Mouse (Mus musculus) kidney, postnatal 25 days (tissue): ENCODE results near the gene Gm14698.
"Not testable (repeated sequence)": the region's sequence is repeated elsewhere in the genome, so short reads cannot be mapped to it uniquely, and the experiment has no call there.

ENCODE experiments used
- DNase-seq, 2 experiments: peaks; one replicate each; pipeline ENCODE4 v3.0.0; 2021; ENCODE audit warnings: mixed read lengths in 2 of 2

The Gm14698 gene

GRCm38 (mm10) chrX:68821059-68821458 lies at the start of gene Gm14698:
Gene Gm14698, plus strand, starts transcription at chrX:68821093.
- not testable (repeated sequence) for DNase-seq

GRCm38 (mm10) chrX:68820449-68820848 lies 444 bp upstream of the Gm14698 start:
- DNase-seq, result not testable (repeated sequence)

- no peak for DNase-seq
Observed at GRCm38 (mm10) chrX:68839548-68840444, 18.9 kb downstream of the Gm14698 start.

- DNase-seq, result no peak
Observed at GRCm38 (mm10) chrX:68865145-68865544, 44.3 kb downstream of the Gm14698 start.
